Mouse (Mus musculus) lung, postnatal 4 days (tissue): ENCODE results near the gene Nrxn1.

Experiments used
- DNase-seq, 2 experiments: peaks; one replicate each; pipeline ENCODE4 v3.0.0; 2021

Gene Nrxn1

GRCm38 (mm10) chr17:91093042-91093080 is at the start of gene Nrxn1:
Nrxn1 (minus strand) TSS chr17:91093071.
- no peak for DNase-seq

- DNase-seq = no peak
These were observed 44.0 kb upstream of the Nrxn1 start for GRCm38 (mm10) chr17:91136859-91137258.

- no peak for DNase-seq
These were observed 20.2 kb upstream of the Nrxn1 start for GRCm38 (mm10) chr17:91112880-91113628.

DNA sequence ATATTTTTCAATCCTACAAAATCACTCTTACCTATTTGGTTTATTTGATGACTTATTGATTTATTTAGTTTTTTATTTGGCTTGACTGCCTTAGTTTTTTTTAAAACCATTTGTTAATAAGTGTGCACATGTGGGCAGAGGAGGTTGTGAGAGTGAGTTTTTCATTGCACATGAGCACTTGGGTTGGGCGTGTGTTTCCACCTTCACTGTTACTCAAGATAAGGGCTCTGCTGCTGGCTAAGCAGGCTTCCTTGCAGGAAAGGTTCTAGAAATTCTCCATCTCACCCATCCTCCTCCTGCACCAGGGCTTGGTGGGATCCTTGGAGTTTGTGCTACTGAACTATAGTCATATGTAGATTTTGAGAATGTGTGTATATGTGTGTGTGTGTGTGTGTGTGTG is 19.2 kb upstream of the Nrxn1 start:
- DNase-seq = no peak

DNA sequence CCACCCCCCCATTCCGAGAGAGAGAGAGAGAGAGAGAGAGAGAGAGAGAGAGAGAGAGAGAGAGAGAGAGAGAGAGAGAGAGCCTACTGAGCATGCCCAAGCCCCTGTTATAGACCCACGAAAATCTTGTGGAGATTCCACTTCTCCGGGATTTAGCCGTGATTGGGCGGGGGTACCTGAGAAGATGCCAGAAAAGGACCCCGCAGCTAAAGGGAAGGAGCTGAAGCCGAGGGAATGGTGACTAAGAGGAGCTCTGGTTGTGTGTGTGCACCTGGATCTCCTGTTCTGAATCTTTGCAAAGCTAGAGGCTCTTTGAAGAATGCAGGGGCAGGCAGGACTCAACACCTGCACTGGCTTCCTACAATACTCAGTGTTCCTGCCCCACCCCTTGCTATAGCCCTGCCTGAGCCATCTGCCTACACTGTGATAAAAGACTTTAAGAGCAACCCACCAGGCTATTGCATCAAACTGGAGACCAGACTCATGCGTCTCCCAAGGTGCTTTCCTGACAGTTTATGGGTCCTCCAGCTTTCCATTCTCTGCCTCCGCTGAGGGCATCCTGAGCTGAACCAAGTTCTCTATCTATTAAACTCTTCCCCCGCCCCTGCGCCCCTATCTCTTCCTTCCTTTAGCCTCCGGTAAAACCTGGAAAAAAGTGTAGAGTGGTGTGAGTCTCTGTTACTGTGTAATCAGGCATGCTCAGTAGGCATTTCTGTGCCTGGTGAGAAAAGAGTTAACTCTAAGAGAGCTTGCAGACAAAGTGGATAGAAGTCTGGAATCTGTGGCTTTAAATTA is 407 bp upstream of the Nrxn1 start:
- DNase-seq = no peak

DNA sequence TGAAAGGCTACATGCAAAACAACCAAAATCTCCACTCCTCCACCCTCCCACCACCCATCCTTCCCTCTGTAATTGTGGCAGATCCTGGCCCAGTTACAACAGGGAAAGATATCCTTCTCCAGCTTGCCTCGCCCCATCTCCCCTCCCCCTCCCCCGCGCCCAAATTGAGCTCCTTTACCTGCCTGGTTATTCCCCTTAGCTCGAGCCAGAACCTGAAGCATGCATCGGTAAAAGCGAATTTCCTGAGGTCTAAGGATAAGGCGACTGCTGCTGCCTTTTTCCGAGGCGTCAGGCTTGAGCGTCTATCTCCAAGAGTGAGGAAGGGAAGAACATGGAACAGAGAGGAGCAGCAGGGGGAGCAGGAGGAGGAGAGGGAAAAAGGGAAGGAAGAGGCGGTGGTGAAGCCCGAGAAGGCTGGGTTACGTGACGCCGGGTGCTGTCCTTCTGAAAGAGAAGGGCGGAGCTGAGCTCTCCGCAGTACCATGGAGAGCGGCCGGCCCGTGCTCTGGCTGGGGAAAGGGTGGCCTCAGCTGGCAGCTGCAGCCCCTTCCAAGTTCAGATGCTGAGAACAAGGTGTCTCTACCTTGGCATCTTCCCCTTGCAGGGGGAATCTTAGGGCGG is 340 bp downstream of the Nrxn1 start:
- DNase-seq = peak; percentile 33 to 54

GRCm38 (mm10) chr17:91090631-91091030 is 2.2 kb downstream of the Nrxn1 start:
- no peak for DNase-seq

GRCm38 (mm10) chr17:91088991-91089390 is 3.9 kb downstream of the Nrxn1 start:
- no peak for DNase-seq

GRCm38 (mm10) chr17:91088037-91088715 is 4.7 kb downstream of the Nrxn1 start:
- DNase-seq = peak in 1 of 2 experiments; percentile 23

DNA sequence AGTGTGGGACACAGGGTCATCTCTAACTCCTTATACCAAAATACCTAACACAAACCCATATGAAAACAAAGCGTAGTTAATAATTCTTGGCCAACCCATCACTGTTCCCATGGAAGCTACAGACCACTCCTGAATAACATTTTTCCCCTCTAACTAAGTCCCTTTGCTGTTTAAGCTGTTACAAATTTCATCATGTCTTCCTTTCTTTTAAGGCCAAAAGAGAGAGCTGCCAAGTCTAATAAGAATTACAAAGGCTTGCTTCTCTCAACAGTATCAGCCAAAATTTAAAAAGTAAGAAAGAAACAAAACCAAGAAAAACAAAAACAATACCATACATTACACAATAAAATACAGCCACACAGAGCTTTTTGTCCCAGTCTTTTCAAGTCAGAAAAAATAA is 6.5 kb downstream of the Nrxn1 start:
- no peak for DNase-seq

DNA sequence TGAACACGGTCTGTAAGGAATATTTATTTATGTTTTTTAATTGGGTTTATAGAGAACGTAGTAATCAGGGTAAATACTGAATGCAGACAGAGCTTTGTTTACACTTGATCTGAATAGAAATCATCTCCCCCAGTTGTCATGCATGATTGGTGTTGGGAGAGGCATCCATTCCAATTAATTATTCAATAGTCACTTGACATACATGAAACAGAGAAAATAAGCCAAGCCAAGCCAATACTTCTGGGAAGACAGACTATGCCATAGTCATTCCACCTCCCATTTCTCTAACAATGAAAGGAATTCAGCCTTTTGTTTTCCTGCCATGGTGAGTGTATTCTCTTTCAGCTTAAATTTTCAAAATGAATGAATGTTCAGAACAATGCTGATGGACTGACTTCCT is 7.5 kb downstream of the Nrxn1 start:
- DNase-seq = no peak

- DNase-seq = no peak
These were observed 13.8 kb downstream of the Nrxn1 start for GRCm38 (mm10) chr17:91079096-91079495.

- DNase-seq = no peak
These were observed 18.1 kb downstream of the Nrxn1 start for GRCm38 (mm10) chr17:91074780-91075179.

DNA sequence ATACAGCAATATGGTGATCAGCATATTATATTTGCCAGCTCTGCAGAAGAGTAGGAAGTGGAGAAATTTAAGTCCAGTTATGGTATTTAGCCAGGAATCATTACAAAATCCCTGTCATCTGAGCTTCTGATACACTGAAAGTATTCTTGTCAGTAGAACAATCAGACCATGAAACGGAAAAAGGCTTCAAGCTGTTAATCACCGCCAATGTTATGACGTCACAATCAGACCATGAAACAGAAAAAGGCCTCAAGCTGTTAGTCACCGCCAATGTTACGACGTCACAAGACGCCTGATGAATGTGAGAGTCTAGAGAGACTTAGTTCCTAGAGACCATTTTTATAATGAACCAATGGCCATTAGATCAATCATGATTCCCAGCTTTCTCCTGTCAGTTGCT is 59.4 kb downstream of the Nrxn1 start:
- DNase-seq = no peak

GRCm38 (mm10) chr17:91025061-91025623 is 67.7 kb downstream of the Nrxn1 start:
- no peak for DNase-seq

DNA sequence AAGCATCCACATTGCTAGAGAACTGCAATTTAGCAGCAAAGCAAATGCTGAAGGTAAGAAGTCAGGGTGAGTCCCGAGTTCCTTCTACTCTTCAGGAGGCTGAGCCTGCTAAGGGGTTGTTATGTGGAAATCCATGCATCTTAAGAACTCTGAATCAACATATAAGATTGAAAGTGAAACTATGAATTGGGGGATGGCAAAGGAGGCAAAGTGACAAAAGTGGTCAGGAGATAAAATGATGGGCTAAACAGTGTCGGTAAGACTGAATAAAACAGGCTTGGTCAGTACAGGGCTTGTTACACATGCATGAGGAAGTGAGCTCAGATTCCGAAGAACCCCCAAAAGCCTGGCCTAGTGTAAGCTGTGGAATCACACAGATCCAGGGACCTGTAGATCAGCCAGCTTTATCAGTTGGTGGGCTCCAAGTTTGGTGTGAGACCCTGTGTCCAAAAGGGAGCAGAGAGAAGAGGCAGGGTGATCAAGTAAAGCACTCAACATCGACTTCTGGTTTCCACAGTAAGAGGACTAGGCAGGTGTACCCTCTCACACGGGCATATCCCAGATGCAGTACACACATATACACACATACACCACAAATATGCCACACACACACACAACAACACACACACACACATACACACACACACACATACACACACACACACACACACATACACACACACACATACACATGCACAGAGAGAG is 85.3 kb downstream of the Nrxn1 start:
- DNase-seq = no peak

DNA sequence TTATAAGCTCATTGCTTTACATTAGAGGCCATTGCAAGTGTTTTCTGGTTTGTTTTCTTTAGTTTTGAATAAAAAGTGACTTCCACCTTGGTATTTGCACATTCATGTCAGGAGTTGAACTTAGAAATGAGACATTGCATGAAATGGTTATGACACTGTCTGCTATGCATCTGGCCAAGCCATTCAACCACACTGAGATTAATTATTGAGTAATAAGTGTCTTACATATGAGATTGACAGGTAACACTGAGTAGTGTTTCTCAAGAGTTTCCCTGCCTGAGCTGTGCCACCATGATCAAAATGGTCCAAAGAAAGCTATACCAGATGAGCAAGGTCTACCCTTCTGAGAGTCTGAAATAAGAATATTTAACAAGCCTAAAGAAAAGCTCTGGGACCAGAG is 92.5 kb downstream of the Nrxn1 start:
- no peak for DNase-seq

DNA sequence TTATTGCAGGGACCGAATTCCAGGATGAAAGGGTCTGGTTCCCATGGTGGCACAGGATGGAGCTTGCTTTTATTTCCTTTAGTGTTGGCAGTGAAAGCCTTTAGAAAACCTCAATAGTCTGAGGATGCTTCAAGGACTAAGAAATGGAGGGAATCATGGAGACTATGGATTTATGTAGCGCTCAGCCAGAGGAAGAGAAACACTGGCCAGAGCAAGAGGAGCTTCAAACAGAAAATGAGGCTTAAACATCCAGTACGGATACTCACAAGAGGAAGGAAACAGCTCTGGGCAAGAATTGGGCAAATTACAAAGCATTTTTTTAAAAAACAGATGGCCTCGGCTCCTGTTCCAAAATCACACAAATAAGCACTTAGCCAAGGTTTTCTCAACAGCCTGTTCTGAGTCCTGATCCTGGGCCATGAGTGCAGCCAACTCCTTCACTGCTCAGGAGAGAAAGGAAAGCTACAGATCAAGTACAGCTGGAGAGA is 93.2 kb downstream of the Nrxn1 start:
- no peak for DNase-seq

- DNase-seq = no peak
These were observed 95.2 kb downstream of the Nrxn1 start for GRCm38 (mm10) chr17:90997714-90998113.

- DNase-seq = no peak
These were observed 97.4 kb downstream of the Nrxn1 start for GRCm38 (mm10) chr17:90995436-90995835.

DNA sequence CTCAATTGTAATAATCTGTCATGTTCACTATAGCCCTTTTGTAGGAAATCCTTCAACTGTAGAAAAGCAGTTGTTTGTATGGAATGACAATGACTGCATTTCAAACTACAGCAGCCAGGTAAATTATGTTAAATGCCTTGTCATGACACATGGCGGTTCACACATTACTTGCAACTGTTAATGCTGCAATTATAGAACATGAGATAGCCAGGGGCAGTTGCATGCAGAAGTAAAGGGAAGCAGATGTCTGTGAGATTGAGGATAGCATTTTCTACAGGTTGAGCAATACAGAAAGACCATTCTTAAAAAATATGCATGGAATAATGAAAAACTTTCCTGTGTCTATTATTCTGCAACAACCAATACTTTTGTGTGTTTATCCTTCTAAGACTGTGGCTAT is 98.6 kb downstream of the Nrxn1 start:
- DNase-seq = no peak

- DNase-seq = no peak
These were observed 102.1 kb downstream of the Nrxn1 start for GRCm38 (mm10) chr17:90990747-90991146.
